Mouse (Mus musculus) ES-Bruce4 (cell line): Measurements from ENCODE around the gene Scpep1. TPM values are rescaled to one million over a fixed set of nuclear protein-coding genes. Genes with fewer than 3 reads are reported as not detected.

Source experiments
- H3K27ac ChIP-seq: 2 replicates; pipeline ENCODE4 v1.5.1; 2012; ENCODE audit warnings: low read length, inconsistent platforms; ENCODE audit not compliant: insufficient read depth
- H3K27me3 ChIP-seq: 2 replicates; pipeline ENCODE4 v1.6.1; 2012; ENCODE audit warnings: mild to moderate bottlenecking, low read length, inconsistent platforms; ENCODE audit not compliant: control insufficient read depth, poor library complexity, insufficient read depth, severe bottlenecking
- H3K36me3 ChIP-seq: 2 replicates; pipeline ENCODE4 v1.6.1; 2012; ENCODE audit warnings: inconsistent platforms, mild to moderate bottlenecking, low read length, moderate library complexity; ENCODE audit not compliant: control insufficient read depth, poor library complexity, insufficient read depth, severe bottlenecking
- H3K4me1 ChIP-seq: one replicate; pipeline ENCODE4 v1.8.1; 2011; ENCODE audit warnings: low read length; ENCODE audit not compliant: control insufficient read depth, insufficient read depth
- H3K4me3 ChIP-seq: 2 replicates; pipeline ENCODE4 v1.5.1; 2011; ENCODE audit warnings: low read depth, mild to moderate bottlenecking, low read length
- H3K9ac ChIP-seq: 2 replicates; pipeline ENCODE4 v1.6.1; 2012; ENCODE audit warnings: low read depth, mild to moderate bottlenecking, inconsistent platforms; ENCODE audit not compliant: poor library complexity, severe bottlenecking
- H3K9me3 ChIP-seq: replicated peaks from 2 replicates; pipeline ENCODE4 v1.6.1; 2012; ENCODE audit warnings: mild to moderate bottlenecking, low read length, inconsistent platforms; ENCODE audit not compliant: control insufficient read depth, poor library complexity, insufficient read depth, severe bottlenecking
- CTCF ChIP-seq: IDR thresholded peaks from one replicate; pipeline ENCODE4 v1.8.1; 2011; ENCODE audit warnings: low read depth, low read length
- EP300 ChIP-seq: IDR thresholded peaks from 2 replicates; pipeline ENCODE4 v1.6.1; 2011; ENCODE audit warnings: low read depth, low read length; ENCODE audit not compliant: insufficient read depth
- POLR2A ChIP-seq: IDR thresholded peaks from one replicate; pipeline ENCODE4 v1.8.1; 2011; ENCODE audit warnings: low read length; ENCODE audit not compliant: insufficient read depth
- polyA plus RNA-seq: library from polyadenylated mRNA; stranded (reverse); fragments of >200 nt; gene quantifications from 2 replicates; pipeline ENCODE4 v1.2.4, GENCODE M21; 2011; ENCODE audit warnings: low read depth; ENCODE audit not compliant: missing spikeins, insufficient read depth, insufficient read length

The Scpep1 gene
- polyA plus RNA-seq, 1 experiment, result 186 TPM

- Histone ChIP-seq H3K4me3 (no peak overlapping the region), H3K9ac (no peak overlapping the region), H3K36me3 (peaks cover 64% of the 10 kb centered on the region), H3K4me1 (peaks cover 1% of the 10 kb centered on the region), H3K9me3 (peaks cover 16% of the 10 kb centered on the region), H3K27ac (no peak overlapping the region), H3K27me3 (no peaks in the 10 kb centered on the region)
- TF ChIP-seq POLR2A, result no peak
- no peak for TF ChIP-seq CTCF
- no peak for TF ChIP-seq EP300
Observed at GRCm38 (mm10) chr11:88938770-88939169, 16.5 kb downstream of the Scpep1 start.

DNA sequence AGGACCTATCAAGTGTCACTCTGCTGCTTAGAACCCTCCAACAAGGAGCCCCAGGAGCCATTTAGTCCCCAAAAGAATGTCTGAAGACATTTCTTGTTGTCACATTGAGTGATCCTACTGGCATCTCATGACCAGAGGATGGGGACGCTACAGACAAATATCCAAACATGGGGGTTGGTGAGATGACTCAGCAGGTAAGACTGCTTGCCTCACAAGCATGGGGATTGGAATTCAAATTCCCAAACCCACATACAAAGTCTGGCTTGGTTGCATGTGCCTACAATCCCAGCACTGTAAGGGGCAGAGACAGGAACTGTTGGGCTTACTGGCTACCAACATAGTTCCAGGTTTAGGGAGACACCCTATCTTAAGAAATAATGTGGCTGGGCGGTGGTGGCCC is 17.4 kb downstream of the Scpep1 start:
- TF ChIP-seq EP300 (no peak), POLR2A (no peak), CTCF (no peak)
- no peak overlapping the region for H3K4me3 ChIP-seq
- peaks cover 2% of the 10 kb centered on the region for H3K4me1 ChIP-seq
- no peak overlapping the region for H3K9ac ChIP-seq
- peaks cover 64% of the 10 kb centered on the region for H3K36me3 ChIP-seq
- no peaks in the 10 kb centered on the region for H3K27me3 ChIP-seq
- H3K9me3 ChIP-seq, result peaks cover 16% of the 10 kb centered on the region
- H3K27ac ChIP-seq, result peak overlapping the region; percentile 77

GRCm38 (mm10) chr11:88934089-88935000 is 20.9 kb downstream of the Scpep1 start:
- Histone ChIP-seq H3K27me3 (no peaks in the 10 kb centered on the region), H3K4me1 (peaks cover 2% of the 10 kb centered on the region), H3K36me3 (peaks cover 70% of the 10 kb centered on the region), H3K27ac (peak overlapping the region; percentile 59), H3K9me3 (peaks cover 16% of the 10 kb centered on the region), H3K4me3 (no peak overlapping the region), H3K9ac (no peak overlapping the region)
- TF ChIP-seq POLR2A (no peak), EP300 (no peak), CTCF (no peak)

DNA sequence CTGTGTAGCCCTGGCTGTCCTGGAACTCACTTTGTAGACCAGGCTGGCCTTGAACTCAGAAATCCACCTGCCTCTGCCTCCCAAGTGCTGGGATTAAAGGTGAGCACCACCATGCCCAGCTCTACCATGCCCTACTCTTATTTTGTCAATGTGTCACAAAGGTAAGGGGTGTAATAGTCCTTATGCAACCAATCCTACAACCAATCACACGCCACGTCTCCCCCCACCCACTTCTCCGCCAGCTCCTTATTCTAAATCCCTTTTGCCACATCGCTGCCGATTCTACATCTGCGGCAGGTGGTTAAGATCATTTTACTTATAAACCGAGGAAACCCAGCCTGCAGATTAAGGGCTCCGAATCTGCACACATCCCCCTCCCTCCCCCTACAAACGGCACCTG is 22.2 kb downstream of the Scpep1 start:
- Histone ChIP-seq H3K27ac (peak overlapping the region; percentile 59), H3K4me3 (no peak overlapping the region), H3K27me3 (no peaks in the 10 kb centered on the region), H3K9ac (no peak overlapping the region), H3K36me3 (peaks cover 74% of the 10 kb centered on the region), H3K4me1 (peaks cover 2% of the 10 kb centered on the region), H3K9me3 (peaks cover 16% of the 10 kb centered on the region)
- TF ChIP-seq POLR2A (no peak), EP300 (no peak), CTCF (no peak)

GRCm38 (mm10) chr11:88931692-88932530 is 23.4 kb downstream of the Scpep1 start:
- Histone ChIP-seq H3K9ac (no peak overlapping the region), H3K9me3 (peaks cover 16% of the 10 kb centered on the region), H3K27ac (peak overlapping the region; percentile 83), H3K4me3 (no peak overlapping the region), H3K4me1 (peaks cover 2% of the 10 kb centered on the region), H3K27me3 (no peaks in the 10 kb centered on the region), H3K36me3 (peaks cover 82% of the 10 kb centered on the region)
- TF ChIP-seq POLR2A, result no peak
- TF ChIP-seq EP300, result no peak
- TF ChIP-seq CTCF, result no peak
